Mouse (Mus musculus) cortical plate, adult 2 months (tissue): ENCODE data around the gene Fam174a. TPM values are rescaled to one million over a fixed set of nuclear protein-coding genes. Genes with fewer than 3 reads are reported as not detected.

Experiments used
- H3K27ac ChIP-seq: fragments of 200-500 bp; 2 replicates; pipeline ENCODE4 v1.5.1; 2012; ENCODE audit warnings: low read length, control low read depth, inconsistent platforms; ENCODE audit not compliant: insufficient read depth
- H3K4me1 ChIP-seq: fragments of 200-500 bp; 2 replicates; pipeline ENCODE4 v1.6.1; 2011; ENCODE audit warnings: low read length; ENCODE audit not compliant: control insufficient read depth, insufficient read depth
- H3K4me3 ChIP-seq: fragments of 200-500 bp; 2 replicates; pipeline ENCODE4 v1.5.1; 2011; ENCODE audit warnings: mild to moderate bottlenecking, low read length, control low read depth; ENCODE audit not compliant: insufficient read depth
- CTCF ChIP-seq: fragments of 200-500 bp; IDR thresholded peaks from 2 replicates; pipeline ENCODE4 v1.5.1; 2011; ENCODE audit warnings: mild to moderate bottlenecking, control low read depth, low read length; ENCODE audit not compliant: insufficient read depth; ENCODE audit errors: extremely low read depth
- POLR2A ChIP-seq: fragments of 200-500 bp; IDR thresholded peaks from 2 replicates; pipeline ENCODE4 v1.6.1; 2011; ENCODE audit warnings: mild to moderate bottlenecking, low read length, control low read depth; ENCODE audit not compliant: insufficient read depth; ENCODE audit errors: extremely low read depth
- polyA plus RNA-seq: library from polyadenylated mRNA; depleted of rRNA; stranded (reverse); fragments of >200 nt; gene quantifications from 2 replicates; pipeline ENCODE4 v1.2.3, GENCODE M21; 2012

Fam174a gene
- polyA plus RNA-seq, 1 experiment = 47.6 TPM

DNA sequence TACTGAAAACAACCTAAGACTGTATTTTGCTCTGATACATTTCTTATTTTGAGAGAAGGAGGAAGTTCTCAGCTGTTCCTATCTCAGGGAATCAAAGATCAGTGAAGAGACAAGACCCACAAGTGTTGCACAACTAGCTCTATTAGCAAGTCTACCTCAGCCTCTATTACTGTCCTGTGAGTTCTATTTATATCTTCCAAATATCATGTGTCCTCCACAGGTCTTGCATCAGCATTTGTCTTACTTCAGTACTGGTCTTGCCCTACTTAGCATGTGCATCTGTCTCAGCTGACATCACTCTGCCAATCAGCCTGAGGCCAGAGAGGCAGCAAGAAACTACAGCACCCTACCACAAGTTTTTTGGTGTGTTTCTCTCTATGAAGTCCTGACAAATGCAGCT, 26.2 kb downstream of the Fam174a start:
- Histone ChIP-seq H3K27ac (no peak overlapping the region), H3K4me1 (no peaks in the 10 kb centered on the region; the same call in 1 of the 2 replicates), H3K4me3 (no peak overlapping the region)
- TF ChIP-seq POLR2A = no peak
- no peak for TF ChIP-seq CTCF

DNA sequence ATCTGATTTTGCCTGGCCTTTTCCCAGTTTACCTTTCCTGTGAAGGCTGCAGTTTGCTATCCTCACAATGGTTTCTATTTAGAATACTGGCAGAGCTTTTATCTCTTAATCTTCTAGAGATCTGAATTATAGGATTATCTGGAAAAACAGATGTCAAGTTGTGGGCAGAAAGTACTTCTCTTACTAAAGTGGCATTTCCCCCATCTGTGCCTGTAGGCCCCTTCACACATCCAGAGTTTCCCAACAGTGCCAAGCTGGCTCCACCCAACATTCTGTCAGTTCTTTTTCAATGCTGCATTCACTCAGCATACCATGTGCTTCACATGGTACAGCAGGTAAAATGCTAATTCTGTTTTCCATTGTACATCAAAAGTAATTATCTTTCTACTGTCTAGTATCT, 28.8 kb downstream of the Fam174a start:
- TF ChIP-seq POLR2A = no peak
- no peaks in the 10 kb centered on the region; the same call in 1 of the 2 replicates for H3K4me1 ChIP-seq
- H3K27ac ChIP-seq = no peak overlapping the region
- no peak overlapping the region for H3K4me3 ChIP-seq

GRCm38 (mm10) chr1:95343585-95344485, 30.4 kb downstream of the Fam174a start:
- no peak overlapping the region for H3K27ac ChIP-seq
- no peaks in the 10 kb centered on the region; the same call in 1 of the 2 replicates for H3K4me1 ChIP-seq
- no peak for TF ChIP-seq CTCF
- TF ChIP-seq POLR2A = no peak
- H3K4me3 ChIP-seq = no peak overlapping the region

DNA sequence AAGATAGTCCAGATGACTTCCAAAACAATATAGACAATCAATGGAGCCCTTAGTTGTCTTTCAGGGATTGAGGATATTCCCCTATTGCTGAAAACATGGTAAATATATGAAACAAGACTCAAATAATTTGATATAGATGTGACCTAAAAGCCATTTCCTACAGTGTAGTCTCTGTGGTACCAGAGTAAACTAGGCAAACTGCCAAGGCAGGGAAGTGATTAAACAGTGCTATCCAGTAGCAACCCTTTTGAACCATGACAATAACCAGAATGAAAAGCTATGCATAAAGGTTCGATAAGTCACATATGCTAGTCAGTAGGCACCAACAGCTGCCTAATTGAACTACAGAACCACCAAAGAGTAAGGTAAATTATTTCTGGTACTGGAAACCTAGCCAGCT, 40.7 kb downstream of the Fam174a start:
- Histone ChIP-seq H3K27ac (no peak overlapping the region), H3K4me1 (no peaks in the 10 kb centered on the region), H3K4me3 (no peak overlapping the region)
- TF ChIP-seq POLR2A = no peak
- TF ChIP-seq CTCF = no peak

- Histone ChIP-seq H3K27ac (no peak overlapping the region), H3K4me3 (no peak overlapping the region), H3K4me1 (no peaks in the 10 kb centered on the region)
- TF ChIP-seq CTCF (no peak), POLR2A (no peak)
Observed at GRCm38 (mm10) chr1:95356904-95357303, 43.5 kb downstream of the Fam174a start.

- TF ChIP-seq POLR2A (no peak), CTCF (no peak)
- Histone ChIP-seq H3K27ac (no peak overlapping the region), H3K4me1 (no peaks in the 10 kb centered on the region), H3K4me3 (no peak overlapping the region)
Observed at GRCm38 (mm10) chr1:95363692-95364091, 50.3 kb downstream of the Fam174a start.

DNA sequence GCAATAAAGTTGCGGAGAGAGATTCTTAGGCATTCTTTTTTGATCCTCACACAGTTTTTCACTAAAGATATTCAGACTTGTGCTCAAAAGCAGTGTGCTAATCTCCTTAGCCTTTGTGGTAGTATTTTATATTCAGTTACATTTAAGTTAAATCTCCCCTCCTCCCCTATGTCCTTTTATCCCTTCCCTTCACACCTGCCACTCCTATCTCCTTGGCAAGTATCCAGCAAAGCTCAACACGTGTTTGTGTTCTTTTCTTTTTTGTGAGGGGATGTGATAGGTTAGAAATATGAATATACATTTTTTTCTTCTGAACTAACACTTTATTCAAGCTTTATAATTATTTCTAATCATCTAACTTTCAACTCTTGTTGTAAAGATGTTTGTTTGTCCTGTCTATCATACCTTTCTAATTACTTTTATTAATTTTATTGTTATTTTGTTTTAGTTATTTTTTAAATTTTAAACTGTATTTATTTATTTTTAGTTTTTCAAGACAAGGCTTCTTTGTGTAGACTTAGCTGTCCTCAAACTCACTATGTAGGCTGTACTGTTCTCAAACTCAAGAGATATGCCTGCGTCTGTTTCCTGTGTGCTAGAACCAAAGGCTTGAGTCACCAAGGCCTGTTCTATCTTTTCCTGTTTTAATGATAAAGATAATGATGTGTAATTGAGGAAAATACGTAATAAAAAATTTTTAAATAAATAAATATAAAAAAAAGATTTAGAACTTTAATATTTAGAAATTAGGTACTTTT, 53.4 kb downstream of the Fam174a start:
- H3K4me1 ChIP-seq = no peaks in the 10 kb centered on the region
- no peak overlapping the region for H3K27ac ChIP-seq
- H3K4me3 ChIP-seq = no peak overlapping the region
- TF ChIP-seq CTCF = no peak
- TF ChIP-seq POLR2A = no peak

- TF ChIP-seq CTCF (no peak), POLR2A (no peak)
- Histone ChIP-seq H3K4me1 (no peaks in the 10 kb centered on the region), H3K27ac (no peak overlapping the region), H3K4me3 (no peak overlapping the region)
Observed at GRCm38 (mm10) chr1:95367748-95368147, 54.3 kb downstream of the Fam174a start.

DNA sequence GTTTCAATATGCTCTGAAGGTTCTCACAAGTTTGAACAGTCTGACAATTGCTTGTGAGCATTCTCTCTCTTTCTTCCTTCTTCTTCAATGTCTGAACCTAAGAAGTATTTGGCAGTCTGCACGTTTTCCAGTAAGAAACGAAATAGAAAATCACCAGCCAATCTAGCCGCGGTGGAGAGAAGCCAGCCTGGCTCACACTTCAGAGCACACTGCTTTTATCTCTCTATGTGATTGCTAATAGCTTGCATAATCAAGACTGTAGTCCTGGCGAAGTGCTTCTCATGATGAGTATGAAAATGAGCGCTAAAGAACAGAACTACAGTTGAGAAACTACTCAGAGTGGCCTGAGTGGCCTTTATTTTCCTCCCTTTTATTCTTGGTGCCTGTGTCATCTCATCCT, 62.0 kb downstream of the Fam174a start:
- Histone ChIP-seq H3K4me1 (no peaks in the 10 kb centered on the region; the same call in 1 of the 2 replicates), H3K4me3 (no peak overlapping the region), H3K27ac (no peak overlapping the region)
- TF ChIP-seq CTCF (no peak), POLR2A (no peak)
